Mouse (Mus musculus) cerebellum, adult 2 months (tissue): ENCODE measurements around the gene Apbb1ip. TPM values are rescaled to one million over a fixed set of nuclear protein-coding genes. Genes with fewer than 3 reads are reported as not detected.
A peak's percentile ranks its signal among the peaks of the same experiment; 100 is the strongest.

Source experiments
- DNase-seq, 2 experiments: peaks; one replicate each; pipeline ENCODE4 v3.0.0; 2021
- H3K27ac ChIP-seq: fragments of 200-500 bp; 2 replicates; pipeline ENCODE4 v1.5.1; 2012; ENCODE audit warnings: low read length, control low read depth, inconsistent platforms; ENCODE audit not compliant: insufficient read depth
- H3K27me3 ChIP-seq: fragments of 200-500 bp; 2 replicates; pipeline ENCODE4 v1.6.1; 2012; ENCODE audit warnings: inconsistent platforms, mild to moderate bottlenecking, low read length, moderate library complexity; ENCODE audit not compliant: control insufficient read depth, insufficient read depth
- H3K4me1 ChIP-seq: fragments of 200-500 bp; 2 replicates; pipeline ENCODE4 v1.6.1; 2011; ENCODE audit warnings: low read length; ENCODE audit not compliant: control insufficient read depth, insufficient read depth
- H3K4me3 ChIP-seq: fragments of 200-500 bp; replicated peaks from 2 replicates; pipeline ENCODE3; 2011; ENCODE audit warnings: mild to moderate bottlenecking, low read depth, low read length, control low read depth; ENCODE audit not compliant: insufficient read depth
- CTCF ChIP-seq: fragments of 200-500 bp; IDR thresholded peaks from 2 replicates; pipeline ENCODE4 v1.5.1; 2011; ENCODE audit warnings: low read depth, mild to moderate bottlenecking, control low read depth, low read length, moderate library complexity, borderline replicate concordance; ENCODE audit not compliant: insufficient read depth
- POLR2A ChIP-seq: fragments of 200-500 bp; IDR thresholded peaks from 2 replicates; pipeline ENCODE4 v1.6.1; 2011; ENCODE audit warnings: low read length, control low read depth, borderline replicate concordance; ENCODE audit not compliant: insufficient read depth
- WGBS: fragments of 180-500 bp; shearing (Covaris S2); methylation state at CpG from one replicate; pipeline ENCODE4 v1.1.7; 2018; 5-methylcytosine and 5-hydroxymethylcytosine counted together
- polyA plus RNA-seq: library from polyadenylated mRNA; depleted of rRNA; stranded (reverse); fragments of >200 nt; gene quantifications from 2 replicates; pipeline ENCODE4 v1.2.3, GENCODE M21; 2012

Gene Apbb1ip
- polyA plus RNA-seq, 1 experiment: 1.5 TPM

GRCm38 (mm10) chr2:22746785-22747184 is 27.1 kb upstream of the Apbb1ip start:
- no peaks in the 10 kb centered on the region for H3K4me1 ChIP-seq
- DNase-seq: no peak
- no peaks in the 10 kb centered on the region for H3K27me3 ChIP-seq
- H3K27ac ChIP-seq: no peak overlapping the region
- TF ChIP-seq CTCF: no peak
- no peak for TF ChIP-seq POLR2A
- H3K4me3 ChIP-seq: no peak overlapping the region

- no peak overlapping the region for H3K27ac ChIP-seq
- no peak for TF ChIP-seq POLR2A
- no peak for TF ChIP-seq CTCF
- no peaks in the 10 kb centered on the region for H3K27me3 ChIP-seq
- no peak overlapping the region for H3K4me3 ChIP-seq
- H3K4me1 ChIP-seq: no peaks in the 10 kb centered on the region
- no peak for DNase-seq
Observed at GRCm38 (mm10) chr2:22747941-22748340, 26.0 kb upstream of the Apbb1ip start.

- Histone ChIP-seq H3K27ac (no peak overlapping the region), H3K27me3 (no peaks in the 10 kb centered on the region), H3K4me3 (no peak overlapping the region), H3K4me1 (no peaks in the 10 kb centered on the region)
- TF ChIP-seq CTCF (no peak), POLR2A (no peak)
- DNase-seq: no peak
- 87% methylated on average over 3 of the region's 3 CpGs for WGBS
Observed at GRCm38 (mm10) chr2:22749761-22750160, 24.1 kb upstream of the Apbb1ip start.

GRCm38 (mm10) chr2:22752492-22752891 is 21.4 kb upstream of the Apbb1ip start:
- Histone ChIP-seq H3K27ac (no peak overlapping the region), H3K4me3 (no peak overlapping the region), H3K27me3 (no peaks in the 10 kb centered on the region), H3K4me1 (no peaks in the 10 kb centered on the region)
- DNase-seq: no peak
- TF ChIP-seq CTCF (no peak), POLR2A (no peak)
- WGBS: 84% methylated on average over 4 of the region's 4 CpGs

GRCm38 (mm10) chr2:22753461-22754075 is 20.3 kb upstream of the Apbb1ip start:
- no peak for DNase-seq
- H3K4me1 ChIP-seq: no peaks in the 10 kb centered on the region
- no peak for TF ChIP-seq POLR2A
- no peak for TF ChIP-seq CTCF
- no peak overlapping the region for H3K4me3 ChIP-seq
- no peaks in the 10 kb centered on the region for H3K27me3 ChIP-seq
- WGBS: 61% methylated on average over 2 of the region's 2 CpGs
- no peak overlapping the region for H3K27ac ChIP-seq

- WGBS: 75% methylated on average over 4 of the region's 4 CpGs
Observed at GRCm38 (mm10) chr2:22754222-22754824, 19.6 kb upstream of the Apbb1ip start.

GRCm38 (mm10) chr2:22755561-22755960 is 18.3 kb upstream of the Apbb1ip start:
- 86% methylated on average over 6 of the region's 6 CpGs for WGBS
- TF ChIP-seq CTCF (no peak), POLR2A (no peak)
- Histone ChIP-seq H3K27ac (no peak overlapping the region), H3K4me3 (no peak overlapping the region), H3K27me3 (no peaks in the 10 kb centered on the region), H3K4me1 (no peaks in the 10 kb centered on the region)
- DNase-seq: no peak

More at GRCm38 (mm10) chr2:22754222-22754824, 19.6 kb upstream of the Apbb1ip start:
- no peaks in the 10 kb centered on the region for H3K4me1 ChIP-seq
- H3K4me3 ChIP-seq: no peak overlapping the region
- no peak for DNase-seq
- no peak for TF ChIP-seq CTCF
- no peak overlapping the region for H3K27ac ChIP-seq
- no peaks in the 10 kb centered on the region for H3K27me3 ChIP-seq

- no peaks in the 10 kb centered on the region for H3K27me3 ChIP-seq
- no peak overlapping the region for H3K27ac ChIP-seq
- 40% methylated on average over 6 of the region's 6 CpGs for WGBS
- DNase-seq: peak; percentile 36 to 50
- peak; percentile 31; the same call in 1 of the 2 replicates for TF ChIP-seq CTCF
- no peak for TF ChIP-seq POLR2A
- no peaks in the 10 kb centered on the region for H3K4me1 ChIP-seq
- no peak overlapping the region for H3K4me3 ChIP-seq
Observed at GRCm38 (mm10) chr2:22758310-22758972, 15.5 kb upstream of the Apbb1ip start.
